Comparison of ENCODE assay signal across 16 mouse cellular contexts in genomic region chr9:59956496-59956895, GRCm38 (mm10). TPM values are rescaled to one million over a fixed set of nuclear protein-coding genes. Genes with fewer than 3 reads are reported as not detected.
A peak's percentile ranks its signal among the peaks of the same experiment; 100 is the strongest.
DNase-seq lines count a peak whose midpoint lies in the region; ATAC-seq and TF ChIP-seq lines count a peak whose summit lies in the region.
"Had no signal": no experiment of that assay in that cellular context is flagged by ENCODE, and none has a peak within 500 bp of the region (broad histone marks: within the 10 kb centered on the region; RNA-seq: fewer than 3 reads in every experiment).

No protein-coding gene starts in this region.

- no peak overlapping the region for H3K4me3 ChIP-seq in heart, embryonic 15.5 days
- no peak overlapping the region for H3K4me3 ChIP-seq in midbrain, embryonic 12.5 days
- H3K4me3 ChIP-seq in midbrain, postnatal 0 days (ENCODE audit: low read depth, low read length), result no peak overlapping the region
- no peak overlapping the region for H3K4me3 ChIP-seq in embryonic facial prominence, embryonic 11.5 days (ENCODE audit: low read depth, low read length)
- H3K4me3 ChIP-seq in limb, embryonic 15.5 days, result peak overlapping the region; percentile 18
- no peak overlapping the region for H3K4me3 ChIP-seq in forebrain, embryonic 15.5 days
- H3K4me3 ChIP-seq in cerebellum, adult 2 months (replicated peaks; ENCODE audit: insufficient read depth, low read depth, low read length), result no peak overlapping the region
- H3K4me3 ChIP-seq: hindbrain, embryonic 15.5 days; left cerebral cortex, adult 2 months had no signal

- peaks cover 19% of the 10 kb centered on the region for H3K4me1 ChIP-seq in heart, embryonic 15.5 days (replicated peaks)
- 0 out of 2 replicates have a peak, but pooled peaks cover 3% of the 10 kb centered on the region for H3K4me1 ChIP-seq in midbrain, embryonic 12.5 days
- no peaks in the 10 kb centered on the region for H3K4me1 ChIP-seq in midbrain, postnatal 0 days (ENCODE audit: insufficient read depth, low read length)
- no peaks in the 10 kb centered on the region for H3K4me1 ChIP-seq in embryonic facial prominence, embryonic 11.5 days (ENCODE audit: control insufficient read depth, insufficient read depth, low read length)
- H3K4me1 ChIP-seq in limb, embryonic 15.5 days, result peaks cover 28% of the 10 kb centered on the region; the same call in 1 of the 2 replicates
- no peaks in the 10 kb centered on the region for H3K4me1 ChIP-seq in forebrain, embryonic 15.5 days
- H3K4me1 ChIP-seq in cerebellum, adult 2 months (ENCODE audit: control insufficient read depth, insufficient read depth, low read length), result peaks cover 3% of the 10 kb centered on the region; the same call in 1 of the 2 replicates

- no peak for DNase-seq in heart, postnatal 36 days
- DNase-seq in midbrain, postnatal 0 days (ENCODE audit: low spot score), result no peak
- peak; percentile 48 for DNase-seq in embryonic facial prominence, embryonic 11.5 days (ENCODE audit: low spot score)
- no peak for DNase-seq in cerebellum, adult 2 months
- DNase-seq: adrenal gland, adult 8-10 months; kidney, postnatal 4 days; right cerebral cortex, postnatal 4 days had no signal

- H3K27ac ChIP-seq in heart, embryonic 15.5 days, result no peak overlapping the region
- H3K27ac ChIP-seq in midbrain, embryonic 12.5 days (replicated peaks), result no peak overlapping the region
- no peak overlapping the region for H3K27ac ChIP-seq in midbrain, postnatal 0 days (ENCODE audit: low read depth, low read length)
- H3K27ac ChIP-seq in embryonic facial prominence, embryonic 11.5 days (replicated peaks; ENCODE audit: low read depth, low read length), result no peak overlapping the region
- H3K27ac ChIP-seq in limb, embryonic 15.5 days, result peak overlapping the region; percentile 54
- H3K27ac ChIP-seq in forebrain, embryonic 15.5 days (replicated peaks), result no peak overlapping the region
- H3K27ac ChIP-seq in cerebellum, adult 2 months (ENCODE audit: insufficient read depth, low read length), result no peak overlapping the region
- H3K27ac ChIP-seq: hindbrain, embryonic 15.5 days; left cerebral cortex, adult 2 months; liver, embryonic 14.5 days had no signal

- TF ChIP-seq CTCF in midbrain, postnatal 0 days (IDR thresholded peaks at IDR 0.05), result no peak
- no peak for TF ChIP-seq CTCF in cerebellum, adult 2 months (IDR thresholded peaks at IDR 0.05; ENCODE audit: borderline replicate concordance, insufficient read depth, low read depth, low read length)

- H3K36me3 ChIP-seq in heart, embryonic 15.5 days, result no peaks in the 10 kb centered on the region
- no peaks in the 10 kb centered on the region for H3K36me3 ChIP-seq in midbrain, embryonic 12.5 days
- no peaks in the 10 kb centered on the region for H3K36me3 ChIP-seq in midbrain, postnatal 0 days (ENCODE audit: insufficient read depth, low read length)
- no peaks in the 10 kb centered on the region for H3K36me3 ChIP-seq in embryonic facial prominence, embryonic 11.5 days (replicated peaks; ENCODE audit: control insufficient read depth, insufficient read depth, low read depth, low read length)
- no peaks in the 10 kb centered on the region for H3K36me3 ChIP-seq in limb, embryonic 15.5 days
- no peaks in the 10 kb centered on the region for H3K36me3 ChIP-seq in forebrain, embryonic 15.5 days
- H3K36me3 ChIP-seq: hindbrain, embryonic 15.5 days had no signal

- WGBS in heart, embryonic 15.5 days, result 45% methylated on average over 6 of the region's 6 CpGs
- WGBS in midbrain, embryonic 12.5 days, result 46% methylated on average over 6 of the region's 6 CpGs
- 46% methylated on average over 6 of the region's 6 CpGs for WGBS in midbrain, postnatal 0 days
- 32% methylated on average over 6 of the region's 6 CpGs for WGBS in embryonic facial prominence, embryonic 11.5 days
- 18% methylated on average over 6 of the region's 6 CpGs for WGBS in limb, embryonic 15.5 days
- 47% methylated on average over 6 of the region's 6 CpGs for WGBS in forebrain, embryonic 15.5 days
- 58% methylated on average over 6 of the region's 6 CpGs for WGBS in cerebellum, adult 2 months

- ATAC-seq in heart, embryonic 15.5 days (replicated peaks; ENCODE audit: insufficient number of reproducible peaks, insufficient read depth, low FRiP score, low read depth), result no peak
- ATAC-seq in midbrain, embryonic 12.5 days (ENCODE audit: low FRiP score, low read depth), result no peak
- ATAC-seq in midbrain, postnatal 0 days (ENCODE audit: low FRiP score), result no peak
- ATAC-seq in embryonic facial prominence, embryonic 11.5 days (replicated peaks; ENCODE audit: insufficient number of reproducible peaks, low FRiP score, low TSS enrichment, low read depth), result no peak
- no peak for ATAC-seq in limb, embryonic 15.5 days (ENCODE audit: insufficient number of reproducible peaks, low FRiP score, low TSS enrichment, low read depth)
- no peak for ATAC-seq in forebrain, embryonic 15.5 days (replicated peaks)

- no peaks in the 10 kb centered on the region for H3K27me3 ChIP-seq in heart, embryonic 15.5 days
- no peaks in the 10 kb centered on the region for H3K27me3 ChIP-seq in midbrain, embryonic 12.5 days
- no peaks in the 10 kb centered on the region for H3K27me3 ChIP-seq in midbrain, postnatal 0 days (ENCODE audit: insufficient read depth, low read length)
- no peaks in the 10 kb centered on the region for H3K27me3 ChIP-seq in embryonic facial prominence, embryonic 11.5 days (ENCODE audit: control insufficient read depth, insufficient read depth, low read length)
- H3K27me3 ChIP-seq in limb, embryonic 15.5 days, result no peaks in the 10 kb centered on the region
- H3K27me3 ChIP-seq in forebrain, embryonic 15.5 days, result no peaks in the 10 kb centered on the region
- no peaks in the 10 kb centered on the region for H3K27me3 ChIP-seq in cerebellum, adult 2 months (ENCODE audit: control insufficient read depth, insufficient read depth, low read length)
- H3K27me3 ChIP-seq: hindbrain, embryonic 15.5 days had no signal

- no peaks in the 10 kb centered on the region for H3K9me3 ChIP-seq in heart, embryonic 15.5 days (replicated peaks)
- no peaks in the 10 kb centered on the region for H3K9me3 ChIP-seq in midbrain, embryonic 12.5 days
- no peaks in the 10 kb centered on the region for H3K9me3 ChIP-seq in midbrain, postnatal 0 days (ENCODE audit: low read length)
- H3K9me3 ChIP-seq in embryonic facial prominence, embryonic 11.5 days (replicated peaks; ENCODE audit: control insufficient read depth, low read length), result no peaks in the 10 kb centered on the region
- no peaks in the 10 kb centered on the region for H3K9me3 ChIP-seq in limb, embryonic 15.5 days
- no peaks in the 10 kb centered on the region for H3K9me3 ChIP-seq in forebrain, embryonic 15.5 days
- H3K9me3 ChIP-seq: hindbrain, embryonic 15.5 days had no signal

- intact Hi-C loops in heart, postnatal 36 days (cut with DNase I), result no loop called here

- no peak overlapping the region for H3K9ac ChIP-seq in heart, embryonic 15.5 days
- 0 out of 2 replicates have a peak overlapping the region, but pooled peaks have one; percentile 6 for H3K9ac ChIP-seq in midbrain, embryonic 12.5 days (replicated peaks)
- H3K9ac ChIP-seq in midbrain, postnatal 0 days (replicated peaks; ENCODE audit: low read length, poor library complexity, severe bottlenecking), result no peak overlapping the region
- H3K9ac ChIP-seq in embryonic facial prominence, embryonic 11.5 days (replicated peaks; ENCODE audit: low read length), result no peak overlapping the region
- no peak overlapping the region for H3K9ac ChIP-seq in limb, embryonic 15.5 days
- no peak overlapping the region for H3K9ac ChIP-seq in forebrain, embryonic 15.5 days (replicated peaks)
- H3K9ac ChIP-seq: hindbrain, embryonic 15.5 days; liver, embryonic 14.5 days had no signal

- H3K4me2 ChIP-seq in heart, embryonic 15.5 days, result peak overlapping the region; percentile 1; the same call in 1 of the 2 replicates
- no peak overlapping the region for H3K4me2 ChIP-seq in midbrain, embryonic 12.5 days (replicated peaks)
- H3K4me2 ChIP-seq in midbrain, postnatal 0 days (ENCODE audit: low read depth, low read length, poor library complexity, severe bottlenecking), result no peak overlapping the region
- peak overlapping the region; percentile 25 for H3K4me2 ChIP-seq in embryonic facial prominence, embryonic 11.5 days (ENCODE audit: low read depth, low read length)
- peak overlapping the region; percentile 20; the same call in 1 of the 2 replicates for H3K4me2 ChIP-seq in limb, embryonic 15.5 days
- no peak overlapping the region for H3K4me2 ChIP-seq in forebrain, embryonic 15.5 days (replicated peaks)
- H3K4me2 ChIP-seq: hindbrain, embryonic 15.5 days had no signal

- no peak for TF ChIP-seq POLR2A in cerebellum, adult 2 months (IDR thresholded peaks at IDR 0.05; ENCODE audit: borderline replicate concordance, insufficient read depth, low read length)

RNA-seq across cellular contexts. Expression of gene Nr2e3, which starts 4.0 kb away (rescaled TPM):
- polyA plus RNA-seq in heart, embryonic 15.5 days (2015; fragmentation: Nextera tagmentation; extraction: Ambion mirVana), result 0.09 TPM in 1 of 2 replicates, not detected in the other
- total RNA-seq in heart, postnatal 36 days (2021), result not detected
- polyA plus RNA-seq in midbrain, embryonic 12.5 days (2016; fragmentation: Nextera tagmentation; extraction: Ambion mirVana), result 0.24 TPM in 1 of 2 replicates, not detected in the other
- total RNA-seq in midbrain, postnatal 0 days (2014; rRNA removed), result not detected in 2 replicates
- polyA plus RNA-seq in midbrain, postnatal 0 days (2015; fragmentation: Nextera tagmentation; extraction: Ambion mirVana), result not detected in 2 replicates
- polyA plus RNA-seq in embryonic facial prominence, embryonic 11.5 days (2014; fragmentation: Nextera tagmentation; extraction: Ambion mirVana), result 0.42 and 1.2 TPM in 2 replicates
- 2.6 and 3.0 TPM in 2 replicates for polyA plus RNA-seq in limb, embryonic 15.5 days (2015; fragmentation: Nextera tagmentation; extraction: Ambion mirVana)
- polyA plus RNA-seq in forebrain, embryonic 15.5 days (2015; fragmentation: Nextera tagmentation; extraction: Ambion mirVana), result not detected in 2 replicates
- not detected in 2 replicates for polyA plus RNA-seq in cerebellum, adult 2 months (2012; rRNA removed)
- total RNA-seq: adrenal gland, adult 8-10 months; granulocyte monocyte progenitor cell, adult 5-6 weeks; left cerebral cortex, adult 2 months; megakaryocyte progenitor cell, adult 5-6 weeks had no signal
- polyA plus RNA-seq: hindbrain, embryonic 15.5 days; liver, embryonic 14.5 days had no signal

Comparison
In these comparisons a context has a peak if more than half of its experiments do, and no peak if none do; other contexts are left out.
1. H3K4me2 ChIP-seq: peak in heart, embryonic 15.5 days (single experiment), embryonic facial prominence, embryonic 11.5 days (single experiment) and limb, embryonic 15.5 days (single experiment); none in midbrain, embryonic 12.5 days (single experiment), midbrain, postnatal 0 days (single experiment) and forebrain, embryonic 15.5 days (single experiment).